Mouse (Mus musculus) urinary bladder, postnatal 4 days (tissue): Measurements from ENCODE around the gene Bmf.
A peak's percentile ranks its signal among the peaks of the same experiment; 100 is the strongest.

Source experiments
- DNase-seq, 2 experiments: peaks; one replicate each; pipeline ENCODE4 v3.0.0; 2021 to 2022; ENCODE audit warnings: low spot score in 2 of 2

The Bmf gene

GRCm38 (mm10) chr2:118520042-118520933 lies 29.2 kb downstream of the Bmf start:
- no peak for DNase-seq

GRCm38 (mm10) chr2:118512418-118513377 lies 36.8 kb downstream of the Bmf start:
- no peak for DNase-seq

GRCm38 (mm10) chr2:118511779-118512417 lies 37.6 kb downstream of the Bmf start:
- DNase-seq: no peak

GRCm38 (mm10) chr2:118510447-118511310 lies 38.8 kb downstream of the Bmf start:
- peak; percentile 81 to 89 for DNase-seq

GRCm38 (mm10) chr2:118509688-118510446 lies 39.6 kb downstream of the Bmf start:
- DNase-seq: no peak

DNA sequence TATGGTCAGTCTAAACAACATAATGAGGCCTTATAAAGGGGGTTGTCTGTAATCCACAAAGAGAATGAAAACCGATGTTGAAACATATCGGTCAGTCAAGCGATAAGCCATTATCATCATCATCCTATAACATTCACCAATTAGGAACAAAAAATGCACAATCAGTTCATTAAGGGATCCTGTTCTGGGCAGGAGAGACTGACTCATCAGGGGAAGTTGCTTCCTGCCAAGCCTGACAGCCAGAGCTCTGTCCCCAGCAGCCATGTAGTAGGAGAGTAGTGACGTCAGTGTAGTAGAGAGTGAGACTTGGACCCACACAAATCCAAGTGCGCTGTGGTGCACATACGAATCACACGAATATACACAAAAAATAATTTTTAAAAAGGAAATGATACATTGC lies 42.4 kb downstream of the Bmf start:
- no peak for DNase-seq

GRCm38 (mm10) chr2:118500191-118500590 lies 49.3 kb downstream of the Bmf start:
- DNase-seq: no peak

- no peak for DNase-seq
Measured at GRCm38 (mm10) chr2:118499135-118499961, 50.1 kb downstream of the Bmf start.

- no peak for DNase-seq
Measured at GRCm38 (mm10) chr2:118498476-118498875, 51.0 kb downstream of the Bmf start.

DNA sequence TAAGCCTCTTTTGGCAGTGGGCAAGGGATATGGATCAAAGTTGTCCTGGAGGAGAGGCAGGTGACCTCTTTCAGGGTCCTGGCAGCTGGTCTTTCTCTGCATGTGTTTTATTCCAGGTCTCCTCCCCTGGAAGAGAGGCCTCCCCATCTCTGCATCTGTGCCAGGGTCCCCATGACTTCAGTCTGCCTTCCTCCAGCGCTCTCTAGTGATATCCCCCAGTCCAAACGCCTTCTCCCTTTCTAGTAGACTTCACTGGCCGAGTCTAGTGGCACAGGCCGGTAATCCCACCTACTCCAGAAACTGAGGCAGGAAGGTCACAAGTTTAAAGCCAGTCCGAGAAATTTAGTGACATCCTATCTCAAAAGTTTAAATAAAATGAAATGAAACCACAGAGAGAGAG lies 51.6 kb downstream of the Bmf start:
- no peak for DNase-seq

DNA sequence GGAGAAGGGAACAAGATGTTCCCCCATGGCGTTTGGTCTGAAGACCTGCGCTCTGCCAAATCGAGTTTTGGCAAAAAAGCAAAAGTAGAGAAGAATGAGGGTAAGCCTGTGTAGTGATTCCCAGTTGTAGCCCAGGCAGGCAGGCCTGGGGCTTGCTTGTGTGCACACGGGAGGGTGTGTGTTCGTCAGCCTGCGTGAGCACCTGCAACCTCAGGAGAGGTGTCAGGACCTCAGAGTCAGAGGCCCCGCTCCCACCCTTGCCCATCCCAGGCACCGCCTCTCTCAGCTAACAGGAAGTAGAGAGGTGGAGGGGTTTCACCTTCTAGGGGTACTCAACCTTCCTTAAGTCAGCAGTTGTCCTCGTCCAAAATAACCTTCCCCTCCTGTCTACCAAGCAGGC lies 54.5 kb downstream of the Bmf start:
- DNase-seq: no peak

DNA sequence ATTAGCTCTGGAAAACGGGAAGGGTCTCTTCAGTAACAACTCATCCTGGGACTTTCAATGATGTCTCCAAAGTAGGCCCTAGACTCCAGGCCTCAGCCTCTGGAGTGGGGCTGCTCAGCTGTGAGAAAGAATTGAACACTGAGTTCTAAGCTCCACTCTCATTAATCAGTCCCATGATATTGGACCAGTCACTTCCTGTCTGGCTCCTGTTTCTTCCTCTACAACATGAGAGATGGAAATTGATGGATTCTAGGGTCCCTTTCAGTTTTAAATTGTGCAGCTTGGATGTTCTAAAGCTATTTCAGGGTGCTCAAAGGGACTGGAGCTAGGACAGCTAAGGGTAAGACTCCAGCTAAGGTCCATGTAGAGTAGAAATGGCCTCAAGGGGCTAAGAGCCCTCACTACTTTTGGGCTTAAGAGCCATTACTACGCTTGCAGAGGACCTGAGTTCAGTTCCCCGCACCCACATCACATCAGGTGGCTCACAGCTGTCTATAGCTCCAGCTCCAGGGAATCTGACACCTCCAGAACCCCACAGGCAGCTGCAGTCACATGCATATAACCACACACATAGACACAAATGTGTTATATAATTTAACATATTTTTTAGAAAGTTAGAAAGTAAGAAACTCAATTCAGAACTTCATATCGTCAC lies 57.6 kb downstream of the Bmf start:
- no peak for DNase-seq

DNA sequence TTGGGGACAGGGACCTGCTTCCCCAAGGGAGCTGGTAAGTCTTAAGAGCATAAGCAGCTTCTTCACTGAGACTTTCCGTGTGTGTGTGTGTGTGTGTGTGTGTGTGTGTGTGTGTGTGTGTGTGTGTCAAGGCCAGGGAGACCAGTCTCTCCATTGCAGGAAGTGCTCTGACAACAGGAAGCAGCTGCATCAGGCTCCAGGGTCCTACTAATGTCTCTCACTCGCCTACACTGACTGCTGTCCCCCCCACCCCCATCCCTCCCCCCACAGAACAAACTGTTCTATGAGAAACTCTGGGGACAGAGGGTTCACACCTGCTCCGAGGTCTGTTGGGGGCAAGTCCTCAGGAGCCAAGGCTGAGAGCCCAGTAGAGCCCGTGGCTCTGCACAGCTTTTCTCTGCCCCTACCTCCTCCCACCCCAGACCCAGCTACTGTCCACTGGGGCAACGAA lies 58.2 kb downstream of the Bmf start:
- DNase-seq: no peak

- peak; percentile 63 to 75 for DNase-seq
Measured at GRCm38 (mm10) chr2:118490241-118491091, 59.0 kb downstream of the Bmf start.

DNA sequence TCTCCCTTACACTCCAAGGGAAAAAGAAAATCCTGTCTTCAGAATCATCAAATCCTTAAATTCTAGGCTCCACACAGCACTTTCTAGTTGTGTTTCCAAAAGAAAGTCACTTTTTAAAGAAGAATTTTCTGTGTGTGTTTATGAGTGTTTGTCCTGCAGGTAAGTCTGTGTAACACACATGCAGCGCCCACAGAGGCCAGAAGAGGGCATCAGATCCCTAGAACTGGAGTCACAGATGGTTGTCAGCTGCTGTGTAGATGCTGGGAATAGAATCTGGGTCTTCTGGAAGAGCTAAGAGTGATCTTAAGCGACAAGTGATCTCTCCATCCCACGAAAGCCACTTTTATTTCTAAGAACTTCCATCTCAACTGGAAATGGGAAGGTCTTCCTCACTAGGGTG lies 61.7 kb downstream of the Bmf start:
- DNase-seq: no peak

DNA sequence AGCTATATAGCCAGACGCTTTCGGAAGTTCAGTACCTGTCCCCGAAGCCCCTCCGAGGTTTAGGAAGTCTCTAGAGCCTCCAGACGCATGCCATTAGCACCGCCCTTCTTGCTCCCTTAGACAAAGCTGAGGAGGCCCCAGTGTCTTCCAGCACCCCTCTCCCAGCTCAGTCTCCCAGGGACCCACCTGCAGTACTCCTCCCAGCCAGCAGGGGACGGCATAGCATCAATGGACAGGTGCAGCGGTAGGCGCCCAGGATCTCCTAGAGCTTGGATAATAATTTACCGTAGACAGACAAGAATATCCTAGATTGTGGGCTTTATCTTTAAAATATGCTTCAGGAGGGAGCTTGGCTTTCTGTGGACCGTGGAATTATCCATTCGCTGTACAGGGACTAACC lies 62.6 kb downstream of the Bmf start:
- peak; percentile 77 to 92 for DNase-seq

DNA sequence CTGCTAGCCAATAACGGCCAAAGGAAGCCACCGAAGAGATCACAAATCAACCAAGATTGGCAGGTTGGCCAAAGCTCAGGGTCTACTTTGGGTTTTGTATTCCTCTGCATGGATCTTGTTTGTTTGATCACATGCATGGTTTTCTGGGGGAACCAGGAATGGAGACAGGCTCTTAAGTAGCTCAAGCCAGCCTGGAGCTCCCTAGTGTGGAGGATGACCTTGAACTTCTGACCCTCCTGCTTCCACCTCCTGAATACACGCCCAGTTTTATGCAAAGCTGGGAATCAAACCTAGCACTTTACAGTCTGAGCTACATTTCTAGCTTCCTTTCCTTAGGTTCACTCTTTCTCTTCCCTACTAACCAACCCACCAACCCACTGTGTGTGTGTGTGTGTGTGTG lies 64.1 kb downstream of the Bmf start:
- DNase-seq: no peak

DNA sequence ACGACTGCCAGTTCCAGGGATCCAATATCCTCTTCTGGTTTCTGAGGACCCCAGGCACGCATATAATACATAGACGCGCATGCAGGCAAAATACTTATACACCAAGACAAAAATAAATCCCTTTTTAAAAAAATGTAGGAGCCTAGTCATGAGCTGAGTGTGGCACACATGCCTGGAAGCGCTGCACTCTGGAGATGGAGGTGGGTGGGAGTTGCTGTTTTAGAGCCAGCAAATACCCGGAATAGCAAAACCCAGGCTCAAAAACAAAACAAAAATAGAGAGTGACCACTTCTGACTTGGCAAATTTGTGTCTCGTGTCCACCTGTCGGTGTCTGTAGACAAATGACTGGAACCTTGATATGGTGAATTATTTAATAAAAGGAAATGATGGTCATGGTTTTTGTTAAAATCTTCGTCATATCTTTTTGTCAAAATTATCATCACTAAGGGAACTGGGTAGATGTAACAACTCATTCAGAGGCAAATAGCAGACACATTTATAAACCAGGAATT lies 65.0 kb downstream of the Bmf start:
- no peak for DNase-seq
